Mouse (Mus musculus) stomach, embryonic 15.5 days (tissue): ENCODE measurements at regions not wholly inside any gene's neighbourhood (a gene's known extent, or its start where the extent isn't known, plus 50 kb on each side); places are given as distances from the start of the nearest gene placed in this dataset.

ENCODE experiments used
- ATAC-seq: fragments of 200-750 bp; cut with Nextera tagmentation; 2 replicates; pipeline ENCODE4 v1.8.0; 2017; ENCODE audit warnings: low read depth, moderate number of reproducible peaks, moderate TSS enrichment; ENCODE audit not compliant: insufficient read depth, low FRiP score
- H3K27ac ChIP-seq: fragments of 300-500 bp; sonication (generic); 2 replicates; pipeline ENCODE4 v1.5.1; 2015; ENCODE audit warnings: mild to moderate bottlenecking, inconsistent platforms
- H3K27me3 ChIP-seq: fragments of 300-500 bp; sonication (generic); replicated peaks from 2 replicates; pipeline ENCODE4 v1.6.1; 2015; ENCODE audit warnings: inconsistent platforms
- H3K36me3 ChIP-seq: fragments of 300-500 bp; sonication (generic); 2 replicates; pipeline ENCODE4 v1.6.1; 2015; ENCODE audit warnings: inconsistent platforms
- H3K4me1 ChIP-seq: fragments of 300-500 bp; sonication (generic); 2 replicates; pipeline ENCODE4 v1.6.1; 2015; ENCODE audit warnings: inconsistent platforms
- H3K4me2 ChIP-seq: fragments of 300-500 bp; sonication (generic); 2 replicates; pipeline ENCODE4 v1.6.1; 2015; ENCODE audit warnings: mild to moderate bottlenecking, inconsistent platforms
- H3K4me3 ChIP-seq: fragments of 300-500 bp; sonication (generic); replicated peaks from 2 replicates; pipeline ENCODE4 v1.5.1; 2015; ENCODE audit warnings: inconsistent platforms
- H3K9ac ChIP-seq: fragments of 300-500 bp; sonication (generic); 2 replicates; pipeline ENCODE4 v1.6.1; 2015; ENCODE audit warnings: inconsistent platforms
- H3K9me3 ChIP-seq: fragments of 300-500 bp; sonication (generic); 2 replicates; pipeline ENCODE4 v1.6.1; 2016; ENCODE audit warnings: inconsistent platforms
- WGBS: fragments of 180-500 bp; shearing (Covaris S2); methylation state at CpG from one replicate; pipeline ENCODE4 v1.1.7; 2015; 5-methylcytosine and 5-hydroxymethylcytosine counted together

GRCm38 (mm10) chr8:7799221-7799620 is 861.8 kb downstream of the Efnb2 start:
- no peaks in the 10 kb centered on the region for H3K4me1 ChIP-seq
- no peaks in the 10 kb centered on the region for H3K36me3 ChIP-seq
- H3K4me3 ChIP-seq, result no peak overlapping the region
- no peaks in the 10 kb centered on the region for H3K27me3 ChIP-seq
- H3K27ac ChIP-seq, result no peak overlapping the region
- H3K9ac ChIP-seq, result no peak overlapping the region
- WGBS, result 63% methylated on average over 3 of the region's 3 CpGs
- no peaks in the 10 kb centered on the region for H3K9me3 ChIP-seq
- no peak overlapping the region for H3K4me2 ChIP-seq
- ATAC-seq, result no peak

- Histone ChIP-seq H3K36me3 (no peaks in the 10 kb centered on the region), H3K9me3 (no peaks in the 10 kb centered on the region), H3K4me1 (no peaks in the 10 kb centered on the region), H3K4me3 (no peak overlapping the region), H3K9ac (no peak overlapping the region), H3K27ac (no peak overlapping the region), H3K27me3 (no peaks in the 10 kb centered on the region), H3K4me2 (no peak overlapping the region)
- 65% methylated on average over 4 of the region's 4 CpGs for WGBS
- no peak for ATAC-seq
Observed at GRCm38 (mm10) chr8:7796156-7796555, 864.9 kb downstream of the Efnb2 start.

DNA sequence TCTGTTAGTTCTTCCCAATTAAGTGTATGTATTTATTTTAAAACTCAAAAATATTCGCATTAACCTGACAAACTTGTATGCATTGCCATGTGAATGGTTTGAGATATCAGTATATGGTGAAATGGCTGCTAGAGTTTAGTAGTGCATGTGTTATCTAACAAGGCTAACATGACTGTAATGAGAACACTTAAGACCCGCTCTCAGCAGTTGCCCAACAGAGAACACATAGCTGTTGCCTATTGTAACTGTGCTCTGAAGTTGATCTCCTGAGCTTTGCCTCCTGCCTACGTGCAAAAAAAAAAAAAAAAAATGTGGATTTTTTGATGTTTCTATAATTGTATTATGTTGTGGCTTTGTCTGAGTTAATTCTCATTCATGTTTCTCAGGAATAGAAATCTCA is 897.2 kb downstream of the Efnb2 start:
- Histone ChIP-seq H3K9ac (no peak overlapping the region), H3K9me3 (no peaks in the 10 kb centered on the region), H3K36me3 (no peaks in the 10 kb centered on the region), H3K27me3 (no peaks in the 10 kb centered on the region), H3K4me2 (no peak overlapping the region), H3K27ac (no peak overlapping the region), H3K4me3 (no peak overlapping the region), H3K4me1 (no peaks in the 10 kb centered on the region)
- 78% methylated on average over 3 of the region's 3 CpGs for WGBS
- ATAC-seq, result no peak

DNA sequence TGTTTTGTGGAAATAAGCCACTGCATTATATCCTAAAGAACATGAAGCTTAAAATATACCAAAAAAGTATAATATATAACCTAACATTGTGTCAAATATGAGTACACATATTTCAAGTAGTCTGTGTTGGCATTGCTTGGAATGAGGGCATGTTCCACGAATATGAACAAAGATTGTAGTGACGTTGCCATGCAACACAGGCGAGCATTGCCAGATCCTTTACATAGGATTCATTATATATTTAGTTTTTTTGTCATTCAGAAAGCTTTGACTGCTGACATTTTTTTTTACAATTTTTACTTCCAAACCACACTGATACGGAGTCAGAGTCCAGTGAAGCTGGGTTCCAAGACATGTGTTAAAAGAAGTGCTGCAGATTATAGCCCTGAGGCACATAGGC is 900.1 kb downstream of the Efnb2 start:
- Histone ChIP-seq H3K4me3 (no peak overlapping the region), H3K9ac (no peak overlapping the region), H3K9me3 (no peaks in the 10 kb centered on the region), H3K4me1 (no peaks in the 10 kb centered on the region), H3K27me3 (no peaks in the 10 kb centered on the region), H3K4me2 (no peak overlapping the region), H3K36me3 (no peaks in the 10 kb centered on the region), H3K27ac (no peak overlapping the region)
- no peak for ATAC-seq
- WGBS, result 77% methylated on average over 4 of the region's 4 CpGs

DNA sequence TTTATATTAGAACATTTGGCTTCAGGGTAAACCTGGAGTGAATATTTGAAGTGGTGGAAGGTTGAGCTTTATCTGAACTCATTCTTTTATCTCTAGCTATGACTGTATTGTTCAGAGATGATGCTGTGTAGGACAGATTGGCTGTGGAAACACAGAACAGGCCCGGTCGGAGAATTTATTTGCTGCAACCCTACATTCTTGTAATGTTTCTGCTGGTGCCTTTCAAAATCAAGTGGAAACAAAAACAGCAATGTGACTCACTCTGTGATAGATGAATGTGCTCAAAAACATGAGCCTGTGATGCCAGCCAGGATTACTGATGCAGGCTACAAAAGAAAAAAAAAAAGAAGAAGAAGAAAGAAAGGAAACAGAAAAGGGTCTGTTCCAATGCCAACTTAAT is 928.3 kb downstream of the Efnb2 start:
- WGBS, result 41% methylated on average over 2 of the region's 2 CpGs
- ATAC-seq, result no peak

DNA sequence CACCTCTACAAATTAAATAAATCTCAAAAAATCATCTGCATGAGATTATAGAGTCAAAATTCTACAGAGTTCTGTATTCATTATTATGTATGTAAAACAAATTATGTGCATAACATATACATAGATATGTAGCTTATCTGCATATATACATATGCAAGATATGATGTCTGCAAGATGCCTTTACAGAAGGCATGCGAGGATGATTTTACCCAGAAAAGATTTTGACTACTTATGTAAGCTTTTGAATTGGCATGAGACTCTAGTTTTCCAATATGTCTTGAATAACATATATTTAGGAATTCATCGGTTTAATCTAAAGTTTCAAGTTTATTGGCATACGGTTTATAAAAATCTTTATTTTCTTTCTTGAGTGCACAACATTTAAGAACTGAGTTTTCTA is 939.2 kb downstream of the Efnb2 start:
- Histone ChIP-seq H3K4me1 (no peaks in the 10 kb centered on the region), H3K4me2 (no peak overlapping the region), H3K9ac (no peak overlapping the region), H3K4me3 (no peak overlapping the region), H3K27me3 (no peaks in the 10 kb centered on the region), H3K9me3 (no peaks in the 10 kb centered on the region), H3K27ac (no peak overlapping the region), H3K36me3 (no peaks in the 10 kb centered on the region)
- 94% methylated on average over 3 of the region's 3 CpGs for WGBS
- no peak for ATAC-seq

More for the DNA sequence above, 928.3 kb downstream of the Efnb2 start:
- Histone ChIP-seq H3K27me3 (no peaks in the 10 kb centered on the region), H3K4me2 (no peak overlapping the region), H3K4me3 (no peak overlapping the region), H3K36me3 (no peaks in the 10 kb centered on the region), H3K4me1 (no peaks in the 10 kb centered on the region), H3K9me3 (no peaks in the 10 kb centered on the region), H3K9ac (no peak overlapping the region), H3K27ac (no peak overlapping the region)

DNA sequence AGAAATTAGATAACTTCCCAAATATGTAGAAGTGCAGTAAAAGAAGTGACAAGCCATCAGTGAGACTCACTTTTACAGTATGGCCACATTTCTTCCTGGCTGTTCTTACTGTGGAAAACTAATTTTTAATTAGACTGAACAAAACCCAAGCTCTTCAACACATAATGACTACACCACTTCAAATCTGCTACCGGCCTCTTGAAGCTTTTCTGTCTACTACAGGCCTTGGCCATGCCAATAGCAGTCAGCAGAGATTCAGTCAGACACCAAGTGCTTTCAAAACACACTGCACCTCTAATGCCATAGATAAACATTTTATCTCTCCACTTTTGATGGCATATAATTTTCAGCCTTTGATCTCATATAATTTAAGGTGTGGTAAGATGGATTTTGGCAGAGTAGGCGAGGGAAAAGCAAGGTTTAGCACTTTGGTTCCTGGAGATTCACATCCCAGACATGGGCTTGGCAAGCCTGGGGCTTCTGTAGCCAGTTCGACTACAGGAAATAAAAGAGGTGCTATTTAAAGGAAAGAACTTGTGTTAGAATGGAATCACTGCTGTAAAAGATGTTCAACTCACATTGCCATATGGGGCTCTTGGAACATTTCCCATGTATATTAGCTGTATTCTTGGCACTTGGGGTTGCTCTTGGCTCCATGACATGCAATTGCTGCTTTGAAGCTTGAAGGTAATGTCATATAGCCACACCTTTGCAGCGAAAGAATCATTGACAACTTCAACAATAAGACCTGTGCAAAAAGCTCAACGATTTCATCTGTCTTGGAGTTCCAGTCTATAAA is 941.9 kb downstream of the Efnb2 start:
- H3K9me3 ChIP-seq, result no peaks in the 10 kb centered on the region
- WGBS, result 81% methylated on average over 5 of the region's 5 CpGs
- no peak overlapping the region for H3K4me2 ChIP-seq
- H3K4me3 ChIP-seq, result no peak overlapping the region
- no peak overlapping the region for H3K9ac ChIP-seq
- H3K4me1 ChIP-seq, result no peaks in the 10 kb centered on the region
- ATAC-seq, result no peak
- no peaks in the 10 kb centered on the region for H3K36me3 ChIP-seq
- no peak overlapping the region for H3K27ac ChIP-seq
- H3K27me3 ChIP-seq, result no peaks in the 10 kb centered on the region

DNA sequence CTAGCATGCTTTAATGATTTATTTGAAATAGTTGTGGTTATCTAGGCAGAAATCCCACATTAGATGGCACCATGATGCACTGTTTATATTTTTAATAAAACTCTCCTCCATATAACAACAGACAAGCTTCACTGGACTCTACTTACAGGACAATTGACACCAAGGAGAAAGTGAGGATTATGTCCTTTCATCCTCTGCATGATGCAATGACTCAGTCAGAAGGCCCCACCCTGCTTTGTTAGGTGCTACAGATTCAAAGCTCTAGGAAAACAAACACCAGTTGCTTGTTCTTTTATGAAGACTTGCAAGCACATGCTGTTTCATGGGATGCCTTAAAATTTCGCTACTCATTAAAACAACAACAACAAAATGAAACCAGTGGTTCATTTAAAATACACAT is 950.3 kb downstream of the Efnb2 start:
- Histone ChIP-seq H3K27me3 (no peaks in the 10 kb centered on the region), H3K4me3 (no peak overlapping the region), H3K4me1 (no peaks in the 10 kb centered on the region), H3K36me3 (no peaks in the 10 kb centered on the region), H3K9me3 (no peaks in the 10 kb centered on the region), H3K27ac (no peak overlapping the region), H3K4me2 (no peak overlapping the region), H3K9ac (no peak overlapping the region)
- no peak for ATAC-seq
- WGBS, result 67% methylated on average over 1 of the region's 1 CpGs

- no peak overlapping the region for H3K9ac ChIP-seq
- no peak for ATAC-seq
- WGBS, result 97% methylated on average over 1 of the region's 1 CpGs
- H3K27ac ChIP-seq, result no peak overlapping the region
- no peaks in the 10 kb centered on the region for H3K9me3 ChIP-seq
- no peaks in the 10 kb centered on the region for H3K4me1 ChIP-seq
- no peak overlapping the region for H3K4me2 ChIP-seq
- no peaks in the 10 kb centered on the region for H3K36me3 ChIP-seq
- H3K27me3 ChIP-seq, result no peaks in the 10 kb centered on the region
- H3K4me3 ChIP-seq, result no peak overlapping the region
Observed at GRCm38 (mm10) chr8:7709406-7709805, 951.6 kb downstream of the Efnb2 start.

DNA sequence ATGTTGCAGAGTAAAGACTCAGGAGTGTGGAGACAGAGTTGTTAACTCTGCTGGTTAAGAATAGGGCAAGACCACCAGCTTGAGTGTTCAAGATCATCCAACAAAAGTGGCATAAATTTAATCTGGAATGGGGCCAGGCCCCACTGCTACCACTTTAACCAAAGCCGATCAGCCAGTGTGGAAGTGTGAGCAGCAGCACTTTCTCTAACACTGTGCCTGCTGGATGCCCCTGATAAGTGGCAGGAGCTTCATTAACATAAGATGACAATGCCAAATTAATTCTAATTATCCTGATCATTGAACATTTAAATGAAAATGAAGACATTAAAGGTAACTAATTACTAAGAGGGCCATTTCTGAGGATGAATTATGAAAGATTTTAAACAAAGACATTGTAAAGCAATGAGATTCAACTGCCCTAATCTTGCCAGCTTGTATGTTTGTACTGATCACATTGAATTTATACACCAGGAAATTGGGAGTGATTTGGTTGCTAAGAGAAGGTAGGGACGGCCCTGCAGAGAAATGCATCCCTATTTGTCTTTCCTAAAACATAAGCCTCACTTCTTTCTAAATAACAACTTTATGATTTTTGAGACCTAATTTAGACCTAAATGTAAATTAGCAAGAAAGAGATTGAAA is 969.6 kb downstream of the Efnb2 start:
- H3K4me2 ChIP-seq, result no peak overlapping the region
- no peak overlapping the region for H3K9ac ChIP-seq
- H3K4me1 ChIP-seq, result no peaks in the 10 kb centered on the region
- no peaks in the 10 kb centered on the region for H3K27me3 ChIP-seq
- H3K27ac ChIP-seq, result no peak overlapping the region
- no peaks in the 10 kb centered on the region for H3K36me3 ChIP-seq
- H3K4me3 ChIP-seq, result no peak overlapping the region
- WGBS, result 82% methylated on average over 2 of the region's 2 CpGs
- no peak for ATAC-seq
- no peaks in the 10 kb centered on the region for H3K9me3 ChIP-seq

- no peaks in the 10 kb centered on the region for H3K4me1 ChIP-seq
- no peak overlapping the region for H3K9ac ChIP-seq
- H3K4me3 ChIP-seq, result no peak overlapping the region
- H3K27me3 ChIP-seq, result no peaks in the 10 kb centered on the region
- no peak overlapping the region for H3K4me2 ChIP-seq
- no peak overlapping the region for H3K27ac ChIP-seq
- no peaks in the 10 kb centered on the region for H3K36me3 ChIP-seq
- ATAC-seq, result no peak
- H3K9me3 ChIP-seq, result no peaks in the 10 kb centered on the region
Observed at GRCm38 (mm10) chr8:7653804-7654203, 1007.2 kb downstream of the Efnb2 start.
